Mouse (Mus musculus) right cerebral cortex, postnatal 25 days (tissue): ENCODE results near the gene Ugt2b1.
"Not testable (repeated sequence)": the region's sequence is repeated elsewhere in the genome, so short reads cannot be mapped to it uniquely, and the experiment has no call there.

Experiments used
- DNase-seq: peaks from one replicate; pipeline ENCODE4 v3.0.0; 2022

The Ugt2b1 gene

DNA sequence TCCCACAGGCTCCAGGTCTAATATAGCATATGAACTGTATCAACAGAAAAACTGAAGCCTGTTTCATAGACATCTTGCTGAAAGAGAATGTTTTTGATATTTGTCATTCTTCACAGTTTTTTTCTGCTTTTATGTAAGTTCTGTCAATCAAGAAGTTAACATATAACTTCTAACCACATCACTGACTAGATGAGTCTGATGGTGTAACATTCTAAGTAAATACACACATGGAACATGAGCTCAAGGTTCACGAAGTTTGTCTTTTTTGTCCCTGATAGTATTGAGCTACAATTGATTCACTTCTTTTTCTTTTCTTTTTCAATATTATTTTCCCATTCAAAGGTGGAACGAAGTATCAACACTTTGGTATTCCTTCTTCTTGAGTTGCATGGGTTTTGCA lies at the start of gene Ugt2b1:
TSS of gene Ugt2b1 (minus strand) at position 105 of the 400 bp plus-strand sequence.
- DNase-seq: no peak

DNA sequence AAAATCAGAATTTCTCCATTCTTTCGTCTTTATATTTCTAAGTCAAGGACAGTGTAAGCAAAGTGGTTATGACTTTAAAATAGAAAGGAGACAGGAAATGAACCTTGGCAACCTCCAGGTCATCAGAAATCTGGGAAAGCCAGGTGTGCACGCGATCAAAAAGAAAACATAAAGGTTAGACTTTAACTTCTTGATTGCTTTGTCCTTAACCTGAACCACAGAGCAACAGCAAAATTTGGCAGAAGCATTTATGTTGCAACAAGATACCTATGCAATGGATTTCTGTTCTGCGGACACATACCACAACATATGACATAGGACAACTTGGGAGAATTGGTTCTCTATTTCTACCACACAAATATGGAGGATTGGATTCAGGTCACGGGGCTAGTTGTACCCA lies 40.9 kb upstream of the Ugt2b1 start:
- DNase-seq: not testable (repeated sequence)

DNA sequence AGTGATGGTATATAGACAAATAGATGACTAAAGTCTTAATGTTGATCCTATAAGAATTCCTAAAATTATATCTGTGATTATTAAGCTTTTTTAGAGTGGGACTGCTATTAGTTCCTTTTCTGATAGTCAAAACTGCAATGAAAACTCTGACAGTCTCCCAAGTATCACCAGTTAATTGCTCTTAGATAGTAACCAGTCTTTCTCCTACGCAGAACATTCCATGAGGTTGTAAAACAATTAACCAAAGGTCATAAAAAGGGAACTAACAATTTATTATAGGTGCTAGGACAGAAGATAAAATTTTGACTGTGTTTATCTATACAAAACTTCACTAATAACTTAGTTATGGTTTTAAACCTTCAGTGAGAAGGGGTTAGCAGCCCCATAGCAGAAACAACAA lies 36.5 kb upstream of the Ugt2b1 start:
- not testable (repeated sequence) for DNase-seq

DNA sequence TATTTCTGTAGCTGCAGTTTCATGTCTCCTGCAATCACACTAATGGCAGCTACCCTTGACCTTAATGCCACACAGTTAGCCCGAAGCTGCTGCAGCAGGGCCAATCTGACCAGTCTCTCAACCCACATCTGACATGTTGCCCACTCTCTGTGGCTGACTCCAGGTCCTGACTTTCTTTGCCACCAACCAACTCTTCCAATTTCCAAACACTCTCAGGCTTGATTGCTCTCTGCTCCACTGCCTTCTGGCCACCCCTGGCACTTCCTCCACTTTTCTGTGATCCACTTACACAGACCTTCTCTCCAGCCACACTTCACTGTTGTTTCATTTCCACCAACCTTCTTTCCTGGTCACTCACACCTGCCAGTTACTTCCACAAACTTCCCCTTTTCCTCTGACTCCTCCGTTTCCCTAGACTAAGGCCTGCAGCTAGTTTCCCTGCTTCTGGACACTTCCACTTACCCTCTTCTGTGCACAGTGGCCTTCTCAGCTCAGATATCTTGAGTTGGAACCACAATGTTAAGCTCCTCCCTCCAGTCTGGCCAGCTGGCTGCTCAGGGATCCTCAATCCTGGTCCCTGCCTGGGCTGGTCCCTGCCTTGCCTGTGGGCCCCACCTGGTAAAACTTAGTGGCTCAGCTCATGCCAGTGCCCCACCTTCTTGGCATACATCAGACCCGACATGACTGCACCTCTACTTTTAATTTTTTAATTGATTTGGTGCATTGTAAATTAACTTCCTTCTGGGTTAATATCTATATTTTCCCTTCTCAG lies 35.4 kb upstream of the Ugt2b1 start:
- no peak for DNase-seq

DNA sequence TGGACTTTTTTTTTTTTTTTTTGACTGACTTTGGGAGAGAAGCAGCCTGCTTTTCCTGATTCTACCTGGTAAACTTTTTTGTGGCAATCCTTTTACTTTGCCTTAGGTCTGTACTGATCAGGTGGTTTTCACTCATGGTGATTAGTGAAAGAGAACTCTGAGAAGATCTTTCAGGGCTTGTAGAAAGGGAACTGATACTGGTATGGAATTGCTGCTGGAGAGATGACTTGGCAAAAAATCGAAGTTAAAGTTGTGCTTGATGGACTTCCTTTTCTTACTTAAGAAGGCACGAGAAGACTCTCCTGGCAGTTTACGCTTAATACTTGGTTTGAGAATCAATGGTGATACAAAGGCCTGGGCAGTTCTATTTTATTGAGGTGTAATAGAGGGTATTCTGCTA lies 34.2 kb upstream of the Ugt2b1 start:
- no peak for DNase-seq

DNA sequence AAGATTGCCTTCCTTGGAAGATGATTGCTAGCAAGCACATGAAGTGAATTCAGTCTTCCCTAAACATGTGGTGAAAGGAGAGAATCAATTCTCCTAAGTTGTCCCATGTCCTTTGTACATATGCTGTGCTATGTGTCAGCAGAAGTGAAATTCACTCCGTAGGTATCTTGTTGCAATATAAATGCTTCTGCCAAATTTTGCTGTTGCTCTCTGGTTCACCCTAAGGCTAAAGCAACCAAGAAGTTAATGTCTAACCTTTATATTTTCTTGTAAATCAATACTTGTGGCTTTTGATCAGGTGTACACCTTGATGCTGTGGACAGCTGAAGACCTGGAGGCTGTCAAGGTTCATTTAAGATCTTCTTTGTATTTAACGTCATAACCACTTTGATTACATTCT lies 15.8 kb upstream of the Ugt2b1 start:
- no peak for DNase-seq

DNA sequence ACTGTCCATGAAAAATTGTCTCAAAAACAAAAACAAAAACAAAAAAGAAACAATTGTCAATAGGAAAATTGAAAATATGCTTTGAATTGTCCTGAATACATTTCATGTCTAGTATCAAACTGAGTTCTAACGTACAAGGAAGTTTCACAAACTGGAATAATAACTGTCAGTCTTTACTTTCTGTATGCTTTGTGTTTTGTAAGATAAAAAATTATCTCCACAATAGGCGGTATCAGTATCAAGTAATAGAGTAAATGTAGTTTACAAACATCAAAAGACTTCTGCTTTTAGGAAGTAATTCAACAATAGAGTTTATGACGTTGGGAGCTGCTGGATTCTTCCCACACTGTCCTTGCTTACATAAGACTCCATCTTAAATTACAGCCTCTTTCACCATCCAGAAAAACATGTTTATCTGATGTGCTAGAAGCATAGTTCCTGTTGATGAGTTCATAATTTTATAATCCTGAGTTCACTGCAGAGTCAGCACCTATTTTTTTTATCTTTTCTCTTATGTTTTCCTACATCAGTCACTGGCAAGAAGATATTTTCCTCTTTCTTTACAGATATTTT lies 5.6 kb downstream of the Ugt2b1 start:
- DNase-seq: no peak

DNA sequence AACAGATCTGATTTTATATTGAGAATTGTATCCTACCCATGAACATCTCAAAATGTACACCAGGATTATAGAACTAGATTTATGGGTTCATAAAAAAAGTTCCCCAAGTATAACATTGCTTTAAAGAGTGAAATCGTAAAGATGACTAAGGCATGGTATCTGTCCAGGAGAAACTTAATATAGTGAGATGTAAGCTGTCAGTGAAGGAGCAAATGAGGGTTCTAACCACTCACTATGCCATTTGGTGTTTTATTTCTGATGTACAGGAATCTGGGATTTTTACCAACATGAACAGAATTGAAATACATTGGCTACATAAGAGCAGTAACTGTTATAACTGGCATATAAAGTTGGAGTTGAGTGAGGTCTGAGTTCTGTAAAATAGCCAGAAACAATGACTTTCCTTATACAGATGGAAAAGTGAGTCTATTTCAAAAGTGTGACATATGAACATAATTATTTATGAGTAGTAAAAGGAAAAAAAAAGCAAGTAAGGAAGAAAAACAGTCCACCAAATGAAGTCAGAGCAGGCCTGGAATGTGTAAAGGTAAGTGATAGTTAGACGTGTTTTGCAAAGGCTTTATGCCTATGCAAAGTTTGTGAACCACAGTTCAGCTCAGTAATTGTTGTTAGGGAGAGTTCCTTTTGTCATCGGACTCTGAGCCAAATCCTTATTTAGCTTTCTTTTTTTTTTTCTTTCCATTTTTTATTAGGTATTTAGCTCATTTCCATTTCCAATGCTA lies 14.8 kb downstream of the Ugt2b1 start:
- DNase-seq: no peak

DNA sequence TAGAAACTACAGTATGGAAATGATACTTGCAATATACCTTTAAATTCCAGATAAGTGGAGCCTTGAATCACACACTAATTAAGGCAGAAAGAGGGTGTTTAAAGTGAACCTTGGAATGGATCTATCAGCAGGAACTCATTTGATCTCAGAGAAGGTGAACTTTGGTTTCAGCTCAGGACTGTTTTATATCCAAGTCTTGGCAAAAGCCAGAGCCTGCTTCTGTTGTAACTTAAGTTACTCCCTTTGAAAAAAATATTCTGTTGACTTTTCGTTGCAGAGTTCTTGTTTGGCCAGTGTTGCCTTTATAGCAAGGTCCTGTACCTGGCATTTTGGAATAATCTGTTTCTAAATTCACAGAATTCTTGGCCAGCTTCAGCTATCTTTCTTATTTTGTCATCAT lies 15.6 kb downstream of the Ugt2b1 start:
- DNase-seq: no peak

DNA sequence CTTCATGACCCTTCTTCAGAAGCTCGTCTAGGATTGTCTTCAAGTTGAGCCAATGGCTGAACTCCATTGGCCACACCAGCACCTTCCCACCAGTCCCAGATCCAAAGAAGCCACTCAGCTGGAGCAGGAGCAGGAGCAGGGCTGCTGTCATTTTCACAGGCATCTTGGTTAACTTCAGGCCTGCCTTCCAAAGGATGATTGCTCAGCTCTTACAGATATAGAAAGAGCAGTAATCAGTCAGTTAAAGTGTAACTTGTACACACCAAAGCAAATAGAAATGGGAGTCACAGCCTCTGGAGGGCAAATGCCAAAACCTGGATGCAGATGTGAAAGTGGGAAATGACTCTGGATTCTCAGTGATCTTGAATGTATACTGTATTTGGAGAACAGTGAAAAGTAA lies 19.6 kb downstream of the Ugt2b1 start, which contains the start of gene Ugt2b34:
TSS of gene Ugt2b34 (minus strand) at position 180 of the 400 bp plus-strand sequence.
- no peak for DNase-seq

DNA sequence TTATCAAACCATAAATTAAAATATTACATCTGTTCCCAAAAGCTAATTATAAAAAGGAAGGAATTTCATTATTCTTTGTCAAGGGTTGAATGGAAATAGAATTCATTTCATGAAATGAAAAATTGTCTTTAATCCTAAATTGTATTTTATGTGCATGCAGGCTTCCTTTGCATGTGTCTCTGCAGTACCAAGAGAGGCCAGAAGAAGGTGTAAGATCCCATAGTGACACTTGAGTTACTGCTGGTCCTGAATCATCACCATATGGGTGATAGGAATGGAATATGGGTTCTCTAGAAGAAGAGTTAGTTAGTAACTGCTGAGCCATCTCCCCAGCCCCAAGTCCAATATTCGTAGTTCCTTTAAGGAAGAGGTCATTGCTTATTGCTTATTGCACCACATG lies 36.4 kb downstream of the Ugt2b1 start:
- no peak for DNase-seq

DNA sequence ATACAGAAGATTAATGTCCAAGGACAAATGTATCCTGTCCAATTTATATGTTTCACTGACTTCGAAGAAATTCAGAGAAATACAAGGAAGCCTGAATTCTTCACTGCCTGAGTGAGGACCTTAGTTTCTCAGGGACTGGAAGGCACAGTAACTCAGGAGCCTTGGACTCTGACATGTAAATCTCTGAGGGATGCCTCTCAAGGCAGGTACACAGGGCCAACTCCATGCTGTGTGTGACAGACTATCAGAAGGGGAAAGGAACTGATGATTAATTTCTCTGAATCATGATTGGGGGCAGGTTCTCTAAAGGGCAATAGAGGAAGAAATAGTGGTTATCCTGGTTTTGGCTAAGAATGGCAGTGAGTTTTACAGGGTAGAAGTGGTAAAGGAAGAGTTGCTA lies 37.9 kb downstream of the Ugt2b1 start:
- DNase-seq: no peak

DNA sequence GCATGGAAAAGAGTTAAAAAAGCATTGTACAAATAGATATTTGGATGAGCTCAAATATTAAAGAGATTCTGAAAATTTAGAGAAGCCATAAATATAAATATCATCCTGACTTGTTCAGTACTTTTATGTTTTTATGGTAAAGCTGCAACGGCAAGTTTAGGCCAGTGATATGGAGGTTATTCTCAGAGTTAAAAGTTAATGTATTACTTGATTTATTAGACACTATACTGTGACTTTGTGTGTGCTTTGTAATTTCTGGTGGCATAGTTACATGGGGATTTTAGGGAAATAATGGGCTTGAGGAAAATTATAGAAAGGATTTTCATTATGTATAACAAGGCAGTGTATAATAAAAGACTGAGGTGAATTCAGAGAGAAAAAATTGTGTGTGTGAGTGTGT lies 39.2 kb downstream of the Ugt2b1 start:
- no peak for DNase-seq

DNA sequence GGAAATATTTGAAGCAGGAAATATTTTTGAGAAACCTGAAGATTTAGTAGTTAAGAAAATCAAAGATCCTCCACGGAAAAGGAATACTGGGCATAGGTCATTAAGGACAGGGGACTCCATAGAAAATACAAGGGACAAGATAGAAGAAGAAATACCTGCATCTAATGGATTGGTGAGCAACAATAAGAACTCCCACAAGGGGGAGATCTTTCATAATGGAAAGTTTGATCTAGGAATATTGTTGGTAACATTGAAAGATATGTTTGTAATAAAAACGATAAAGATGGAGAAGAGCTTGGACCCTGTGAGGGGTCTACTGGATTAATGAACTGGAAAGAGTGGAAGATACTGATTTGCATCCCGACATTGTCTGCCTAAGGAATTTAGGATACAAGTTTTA lies 39.7 kb downstream of the Ugt2b1 start:
- DNase-seq: no peak

DNA sequence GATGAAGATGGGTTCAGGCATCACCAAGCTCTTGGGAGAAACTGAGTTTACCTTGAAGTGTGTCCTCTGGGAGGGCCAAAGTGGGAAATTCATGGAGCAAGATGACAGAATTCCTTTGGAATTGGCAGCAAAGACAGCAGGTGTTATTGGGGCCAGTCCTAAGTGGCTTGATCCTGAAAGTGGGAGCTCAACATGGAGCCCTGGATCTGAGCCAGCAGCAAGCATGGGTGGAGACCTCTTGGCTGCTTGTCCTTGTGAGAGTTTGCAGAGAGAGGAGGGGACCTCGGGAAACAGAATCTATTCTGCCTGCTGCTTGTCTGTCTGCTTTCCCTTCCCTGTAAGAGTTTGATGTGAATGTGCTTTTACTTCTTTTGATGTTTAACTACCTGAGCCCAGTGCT lies 54.5 kb downstream of the Ugt2b1 start:
- no peak for DNase-seq
